Mouse (Mus musculus) brain, adult 10 weeks (tissue): ENCODE results near the gene Gm5148. TPM values are rescaled to one million over a fixed set of nuclear protein-coding genes. Genes with fewer than 3 reads are reported as not detected.

Experiments
- polyA plus RNA-seq: library from polyadenylated mRNA; stranded (reverse); fragments of 350-450 nt; fragmentation: Illumina TruSeq; extraction: RNeasy Lipid Tissue Mini Kit (QIAGEN cat#74804); gene quantifications from one replicate; pipeline ENCODE4 v1.2.3, GENCODE M21; 2015; ENCODE audit warnings: low read depth, low replicate concordance

Gm5148 gene
- 8.7 TPM for polyA plus RNA-seq

DNA sequence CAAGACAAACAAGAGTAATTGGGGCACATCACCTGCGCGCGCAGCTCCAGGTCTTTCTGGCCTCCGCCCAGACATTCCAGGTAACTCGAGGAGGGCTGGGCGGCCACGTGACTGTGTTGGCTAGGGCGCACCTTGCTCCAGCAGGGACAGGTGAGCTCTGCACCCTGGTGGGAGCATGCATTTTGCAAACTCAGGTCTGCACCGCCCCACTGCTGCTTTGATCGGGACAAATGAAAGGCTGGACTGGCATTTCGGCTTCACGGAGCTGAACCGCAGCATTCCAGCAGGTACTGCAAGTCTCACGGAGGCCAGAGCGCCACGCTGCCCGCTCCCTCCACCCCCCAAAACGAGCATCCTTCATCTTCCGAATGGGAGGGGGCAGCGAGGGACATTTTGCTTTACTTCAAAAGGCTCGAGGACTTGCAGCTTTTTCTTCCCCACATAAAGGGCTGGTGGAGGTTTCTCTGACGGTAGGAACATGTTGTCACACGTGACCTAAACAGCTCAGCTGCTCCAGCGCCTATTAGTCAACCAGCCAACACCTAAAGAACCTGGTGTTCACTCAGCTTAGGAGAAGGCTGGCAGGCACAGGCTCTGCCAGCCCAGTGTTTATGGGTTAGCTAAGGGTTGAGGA, at the start of gene Gm5148:
Gene Gm5148, minus strand, starts transcription at position 320 of the 634 bp plus-strand sequence.

Other genes with a start within 250 kb of the Gm5148 start
- gene Spry1, start 84.5 kb downstream of the Gm5148 start, polyA plus RNA-seq = 7.1 TPM